17 mouse cellular contexts compared by ENCODE assay signal in genomic region chr16:34899997-34900396, GRCm38 (mm10).
DNase-seq lines count a peak whose midpoint lies in the region; ATAC-seq lines count a peak whose summit lies in the region.
"Had no signal": no experiment of that assay in that cellular context is flagged by ENCODE, and none has a peak within 500 bp of the region (broad histone marks: within the 10 kb centered on the region; RNA-seq: fewer than 3 reads in every experiment).

No protein-coding gene starts in this region.

- H3K4me2 ChIP-seq in forebrain, embryonic 13.5 days, result no peak overlapping the region
- no peak overlapping the region for H3K4me2 ChIP-seq in forebrain, embryonic 12.5 days
- H3K4me2 ChIP-seq in lung, embryonic 15.5 days, result no peak overlapping the region
- H3K4me2 ChIP-seq in limb, embryonic 13.5 days (replicated peaks), result no peak overlapping the region
- H3K4me2 ChIP-seq in stomach, embryonic 15.5 days, result no peak overlapping the region

- DNase-seq in lung, adult 18-20 months, result no peak
- no peak for DNase-seq in left cerebral cortex, adult 9 months (ENCODE audit: low spot score in 2 of 2)
- DNase-seq: cerebellum, adult 2 months; heart, adult 2 months; heart, postnatal 10 days; kidney, adult 18-20 months; layer of hippocampus, postnatal 36 days; thymus, postnatal 14 days had no signal

- H3K9ac ChIP-seq in forebrain, embryonic 13.5 days, result no peak overlapping the region
- H3K9ac ChIP-seq in forebrain, embryonic 12.5 days, result no peak overlapping the region
- H3K9ac ChIP-seq in lung, embryonic 15.5 days, result no peak overlapping the region
- no peak overlapping the region for H3K9ac ChIP-seq in limb, embryonic 13.5 days
- no peak overlapping the region for H3K9ac ChIP-seq in stomach, embryonic 15.5 days

- H3K4me1 ChIP-seq in forebrain, embryonic 13.5 days, result peaks cover 22% of the 10 kb centered on the region
- peaks cover 19% of the 10 kb centered on the region for H3K4me1 ChIP-seq in forebrain, embryonic 12.5 days
- H3K4me1 ChIP-seq in lung, embryonic 15.5 days, result peaks cover 44% of the 10 kb centered on the region
- H3K4me1 ChIP-seq in limb, embryonic 13.5 days, result peaks cover 50% of the 10 kb centered on the region
- peaks cover 18% of the 10 kb centered on the region for H3K4me1 ChIP-seq in stomach, embryonic 15.5 days

- H3K27me3 ChIP-seq in forebrain, embryonic 13.5 days, result no peaks in the 10 kb centered on the region
- no peaks in the 10 kb centered on the region for H3K27me3 ChIP-seq in forebrain, embryonic 12.5 days
- no peaks in the 10 kb centered on the region for H3K27me3 ChIP-seq in lung, embryonic 15.5 days
- H3K27me3 ChIP-seq in limb, embryonic 13.5 days, result peaks cover 11% of the 10 kb centered on the region
- no peaks in the 10 kb centered on the region for H3K27me3 ChIP-seq in stomach, embryonic 15.5 days (replicated peaks)
- H3K27me3 ChIP-seq: Patski had no signal

- no peaks in the 10 kb centered on the region for H3K9me3 ChIP-seq in forebrain, embryonic 13.5 days (replicated peaks)
- no peaks in the 10 kb centered on the region for H3K9me3 ChIP-seq in forebrain, embryonic 12.5 days
- no peaks in the 10 kb centered on the region for H3K9me3 ChIP-seq in lung, embryonic 15.5 days
- no peaks in the 10 kb centered on the region for H3K9me3 ChIP-seq in limb, embryonic 13.5 days
- H3K9me3 ChIP-seq in stomach, embryonic 15.5 days, result no peaks in the 10 kb centered on the region

- H3K27ac ChIP-seq in forebrain, embryonic 13.5 days, result no peak overlapping the region
- H3K27ac ChIP-seq in forebrain, embryonic 12.5 days, result no peak overlapping the region
- H3K27ac ChIP-seq in lung, embryonic 15.5 days, result peak overlapping the region; percentile 91
- H3K27ac ChIP-seq in limb, embryonic 13.5 days, result peak overlapping the region; percentile 10; the same call in 1 of the 2 replicates
- H3K27ac ChIP-seq in stomach, embryonic 15.5 days, result peak overlapping the region; percentile 57; the same call in 1 of the 2 replicates
- H3K27ac ChIP-seq: heart, adult 2 months had no signal

- 28% methylated on average over 5 of the region's 5 CpGs for WGBS in forebrain, embryonic 13.5 days
- 30% methylated on average over 5 of the region's 5 CpGs for WGBS in forebrain, embryonic 12.5 days
- WGBS in lung, embryonic 15.5 days, result 40% methylated on average over 5 of the region's 5 CpGs
- 54% methylated on average over 5 of the region's 5 CpGs for WGBS in limb, embryonic 13.5 days
- WGBS in stomach, embryonic 15.5 days, result 42% methylated on average over 5 of the region's 5 CpGs

- H3K4me3 ChIP-seq in forebrain, embryonic 13.5 days, result no peak overlapping the region
- H3K4me3 ChIP-seq in forebrain, embryonic 12.5 days (replicated peaks), result no peak overlapping the region
- H3K4me3 ChIP-seq in lung, embryonic 15.5 days, result no peak overlapping the region
- H3K4me3 ChIP-seq in limb, embryonic 13.5 days, result no peak overlapping the region
- H3K4me3 ChIP-seq in stomach, embryonic 15.5 days (replicated peaks), result no peak overlapping the region
- H3K4me3 ChIP-seq: erythroblast, embryonic 14.5 days; heart, adult 2 months had no signal

- no peaks in the 10 kb centered on the region for H3K36me3 ChIP-seq in forebrain, embryonic 13.5 days (ENCODE audit: poor library complexity, severe bottlenecking)
- no peaks in the 10 kb centered on the region for H3K36me3 ChIP-seq in forebrain, embryonic 12.5 days (replicated peaks)
- H3K36me3 ChIP-seq in lung, embryonic 15.5 days, result no peaks in the 10 kb centered on the region
- H3K36me3 ChIP-seq in limb, embryonic 13.5 days, result no peaks in the 10 kb centered on the region
- no peaks in the 10 kb centered on the region for H3K36me3 ChIP-seq in stomach, embryonic 15.5 days

- ATAC-seq in forebrain, embryonic 13.5 days, result 0 out of 2 replicates have a peak, but pooled peaks have one; percentile 5
- ATAC-seq in forebrain, embryonic 12.5 days (ENCODE audit: low FRiP score), result no peak
- no peak for ATAC-seq in lung, embryonic 15.5 days (ENCODE audit: borderline replicate concordance, extremely low read depth, low FRiP score, low TSS enrichment)
- no peak for ATAC-seq in limb, embryonic 13.5 days (ENCODE audit: low FRiP score, low read depth)
- no peak for ATAC-seq in stomach, embryonic 15.5 days (ENCODE audit: insufficient read depth, low FRiP score, low read depth)
- ATAC-seq in erythroid progenitor cell, adult 5-6 weeks (replicated peaks; ENCODE audit: low FRiP score, poor library complexity, severe bottlenecking), result no peak
- ATAC-seq: lung, postnatal 0 days; Patski had no signal

Comparison
In these comparisons a context has a peak if more than half of its experiments do, and no peak if none do; other contexts are left out.
1. H3K27ac ChIP-seq: peak in lung, embryonic 15.5 days (single experiment), limb, embryonic 13.5 days (single experiment) and stomach, embryonic 15.5 days (single experiment); none in forebrain, embryonic 13.5 days (single experiment) and forebrain, embryonic 12.5 days (single experiment).